11 mouse cellular contexts compared by ENCODE assay signal in genomic region chr7:75611261-75611950, GRCm38 (mm10).
DNase-seq lines count a peak whose midpoint lies in the region; ATAC-seq lines count a peak whose summit lies in the region.
"Had no signal": no experiment of that assay in that cellular context is flagged by ENCODE, and none has a peak within 500 bp of the region (broad histone marks: within the 10 kb centered on the region; RNA-seq: fewer than 3 reads in every experiment).

No protein-coding gene starts in this region.

- H3K9ac ChIP-seq in heart, embryonic 14.5 days (ENCODE audit: low read length) = peak overlapping the region; percentile 65; the same call in 1 of the 2 replicates
- peak overlapping the region; percentile 54 for H3K9ac ChIP-seq in liver, embryonic 12.5 days
- H3K9ac ChIP-seq: forebrain, embryonic 15.5 days; limb, embryonic 12.5 days had no signal

- H3K27ac ChIP-seq in heart, embryonic 14.5 days (replicated peaks in 1 of 2; ENCODE audit: control insufficient read depth in 1 of 2, insufficient read depth in 1 of 2, low read depth in 2 of 2, low read length in 2 of 2) = peak overlapping the region; percentile 45 to 87
- peak overlapping the region; percentile 95 for H3K27ac ChIP-seq in liver, embryonic 12.5 days
- H3K27ac ChIP-seq: forebrain, embryonic 15.5 days; limb, embryonic 12.5 days had no signal

- peaks cover 29 to 66% of the 10 kb centered on the region in 2 experiments for H3K4me1 ChIP-seq in heart, embryonic 14.5 days (ENCODE audit: control insufficient read depth in 2 of 2, insufficient read depth in 2 of 2, low read length in 2 of 2)
- peaks cover 75% of the 10 kb centered on the region for H3K4me1 ChIP-seq in liver, embryonic 12.5 days
- H3K4me1 ChIP-seq: forebrain, embryonic 15.5 days had no signal

- no peak for ATAC-seq in heart, embryonic 14.5 days (ENCODE audit: insufficient number of reproducible peaks, insufficient read depth, low FRiP score, low read depth)
- peak; percentile 53 for ATAC-seq in activated CD4-positive, CD25-positive, alpha-beta regulatory T cell, adult 4 months
- ATAC-seq in liver, embryonic 12.5 days = no peak
- ATAC-seq: forebrain, embryonic 15.5 days had no signal

- WGBS in heart, embryonic 14.5 days = 61% methylated on average over 15 of the region's 15 CpGs
- 58% methylated on average over 15 of the region's 15 CpGs for WGBS in liver, embryonic 12.5 days (ENCODE audit: insufficient replicate concordance)

- 0 out of 4 replicates have a peak overlapping the region, but pooled peaks of 1 of the 2 experiments have one; percentile 28 for H3K4me3 ChIP-seq in heart, embryonic 14.5 days (ENCODE audit: control insufficient read depth in 1 of 2, insufficient read depth in 1 of 2, low read depth in 1 of 2, low read length in 2 of 2)
- H3K4me3 ChIP-seq in liver, embryonic 12.5 days = peak overlapping the region; percentile 67
- H3K4me3 ChIP-seq: forebrain, embryonic 15.5 days; limb, embryonic 12.5 days; myocyte had no signal

- peak overlapping the region; percentile 50; the same call in 1 of the 2 replicates for H3K4me2 ChIP-seq in heart, embryonic 14.5 days (ENCODE audit: low read length)
- peak overlapping the region; percentile 59 for H3K4me2 ChIP-seq in liver, embryonic 12.5 days
- H3K4me2 ChIP-seq: forebrain, embryonic 15.5 days; limb, embryonic 12.5 days had no signal

- intact Hi-C loops in heart, postnatal 25 days (cut with DNase I) = loop anchor here (1.0 to 5.0 kb wide), 2 partner anchors 35 to 214 kb away; no protein-coding TSS in a partner anchor

- peaks cover 51% of the 10 kb centered on the region for H3K36me3 ChIP-seq in heart, embryonic 14.5 days (ENCODE audit: control insufficient read depth, insufficient read depth, low read length)
- H3K36me3 ChIP-seq in liver, embryonic 12.5 days = peaks cover 51% of the 10 kb centered on the region
- H3K36me3 ChIP-seq: forebrain, embryonic 15.5 days had no signal

- DNase-seq in heart, postnatal 25 days (ENCODE audit: low spot score) = no peak
- DNase-seq in CD4-positive helper T cell, adult 2 months (ENCODE audit: low read depth, low spot score) = peak; percentile 82
- DNase-seq in urinary bladder, postnatal 14 days (ENCODE audit: low spot score) = no peak
- DNase-seq in adrenal gland, postnatal 25 days = no peak
- no peak for DNase-seq in frontal cortex, postnatal 10 days (ENCODE audit: low spot score in 2 of 2)

- no peaks in the 10 kb centered on the region for H3K27me3 ChIP-seq in heart, embryonic 14.5 days (ENCODE audit: control insufficient read depth, insufficient read depth, low read length)
- H3K27me3 ChIP-seq in liver, embryonic 12.5 days (replicated peaks) = no peaks in the 10 kb centered on the region
- H3K27me3 ChIP-seq: forebrain, embryonic 15.5 days; limb, embryonic 12.5 days had no signal

- no peaks in the 10 kb centered on the region for H3K9me3 ChIP-seq in heart, embryonic 14.5 days (ENCODE audit: control insufficient read depth, low read length)
- no peaks in the 10 kb centered on the region for H3K9me3 ChIP-seq in liver, embryonic 12.5 days (replicated peaks)
- H3K9me3 ChIP-seq: forebrain, embryonic 15.5 days; limb, embryonic 12.5 days had no signal
